Mouse (Mus musculus): ENCODE results near the gene Slc7a5.

- TF ChIP-seq ZNF384 (IDR thresholded peaks at IDR 0.05; ENCODE audit: low read depth, low read length) (no peak), MAFK (IDR thresholded peaks at IDR 0.05; ENCODE audit: insufficient read depth, low read depth, low read length) (no peak), CHD2 (IDR thresholded peaks at IDR 0.05; ENCODE audit: low read depth, low read length) (no peak), ZC3H11A (IDR thresholded peaks at IDR 0.05; ENCODE audit: borderline replicate concordance, low read depth, low read length) (no peak), HCFC1 (IDR thresholded peaks at IDR 0.05; ENCODE audit: borderline replicate concordance, insufficient read depth, low read length) (no peak)
Measured at GRCm38 (mm10) chr8:121849303-121849702, 58.2 kb downstream of the Slc7a5 start.

Measured in ES-E14 (cell line).